Mouse (Mus musculus): ENCODE measurements around the gene Gpbar1.

Gene Gpbar1

GRCm38 (mm10) chr1:74294733-74295455 is 16.5 kb downstream of the Gpbar1 start:
- no peak for DNase-seq (ENCODE audit: low spot score in 2 of 2)

GRCm38 (mm10) chr1:74295456-74296171 is 17.3 kb downstream of the Gpbar1 start:
- peak; percentile 80 to 89 for DNase-seq (ENCODE audit: low spot score in 2 of 2)

- DNase-seq (ENCODE audit: low spot score in 2 of 2) = no peak
Observed at GRCm38 (mm10) chr1:74296477-74296876, 18.1 kb downstream of the Gpbar1 start.

GRCm38 (mm10) chr1:74297269-74297668 is 18.9 kb downstream of the Gpbar1 start:
- no peak for DNase-seq (ENCODE audit: low spot score in 2 of 2)

GRCm38 (mm10) chr1:74298157-74298750 is 19.9 kb downstream of the Gpbar1 start:
- no peak for DNase-seq (ENCODE audit: low spot score in 2 of 2)

GRCm38 (mm10) chr1:74298996-74299395 is 20.6 kb downstream of the Gpbar1 start:
- DNase-seq (ENCODE audit: low spot score in 2 of 2) = no peak

GRCm38 (mm10) chr1:74300347-74301110 is 22.2 kb downstream of the Gpbar1 start:
- no peak for DNase-seq (ENCODE audit: low spot score in 2 of 2)

GRCm38 (mm10) chr1:74302229-74302628 is 23.9 kb downstream of the Gpbar1 start:
- no peak for DNase-seq (ENCODE audit: low spot score in 2 of 2)

- no peak for DNase-seq (ENCODE audit: low spot score in 2 of 2)
Observed at GRCm38 (mm10) chr1:74302835-74303234, 24.5 kb downstream of the Gpbar1 start.

- peak in 1 of 2 experiments; percentile 59 for DNase-seq (ENCODE audit: low spot score in 2 of 2)
Observed at GRCm38 (mm10) chr1:74303509-74304338, 25.4 kb downstream of the Gpbar1 start.

- no peak for DNase-seq (ENCODE audit: low spot score in 2 of 2)
Observed at GRCm38 (mm10) chr1:74304339-74304790, 26.0 kb downstream of the Gpbar1 start.

- DNase-seq (ENCODE audit: low spot score in 2 of 2) = no peak
Observed at GRCm38 (mm10) chr1:74304946-74305345, 26.6 kb downstream of the Gpbar1 start.

GRCm38 (mm10) chr1:74305522-74305921 is 27.2 kb downstream of the Gpbar1 start, which contains the start of gene Tmbim1:
TSS of gene Tmbim1 (minus strand) at chr1:74305622.
- DNase-seq (ENCODE audit: low spot score in 2 of 2) = no peak

- no peak for DNase-seq (ENCODE audit: low spot score in 2 of 2)
Observed at GRCm38 (mm10) chr1:74307146-74307545, 28.8 kb downstream of the Gpbar1 start.

GRCm38 (mm10) chr1:74308001-74308964 is 29.9 kb downstream of the Gpbar1 start:
- no peak for DNase-seq (ENCODE audit: low spot score in 2 of 2)

GRCm38 (mm10) chr1:74309767-74310166 is 31.4 kb downstream of the Gpbar1 start:
- DNase-seq (ENCODE audit: low spot score in 2 of 2) = no peak

- DNase-seq (ENCODE audit: low spot score in 2 of 2) = peak in 1 of 2 experiments; percentile 60
Observed at GRCm38 (mm10) chr1:74313049-74313692, 34.8 kb downstream of the Gpbar1 start.

GRCm38 (mm10) chr1:74314796-74315195 is 36.4 kb downstream of the Gpbar1 start:
- no peak for DNase-seq (ENCODE audit: low spot score in 2 of 2)

All from frontal cortex, postnatal 10 days (tissue).